Mouse (Mus musculus): Measurements from ENCODE around the gene Psme3. TPM values are rescaled to one million over a fixed set of nuclear protein-coding genes. Genes with fewer than 3 reads are reported as not detected.

Psme3 gene
- polyA plus RNA-seq, 2 experiments, result 123 to 135 TPM

GRCm38 (mm10) chr11:101355916-101356315 is 39.9 kb downstream of the Psme3 start:
- Histone ChIP-seq H3K9me3 (ENCODE audit: control insufficient read depth, low read length) (no peaks in the 10 kb centered on the region), H3K4me2 (ENCODE audit: low read depth) (no peak overlapping the region), H3K36me3 (replicated peaks; ENCODE audit: control insufficient read depth, insufficient read depth, low read depth) (no peaks in the 10 kb centered on the region), H3K9ac (replicated peaks) (no peak overlapping the region), H3K4me3 (ENCODE audit: insufficient read depth in 1 of 2, low read depth in 2 of 2, low read length in 2 of 2) (no peak overlapping the region), H3K27ac (no peak overlapping the region), H3K4me1 (replicated peaks; ENCODE audit: control insufficient read depth in 2 of 2, insufficient read depth in 2 of 2, low read length in 1 of 2) (0 out of 4 replicates have a peak, but pooled peaks cover 0 to 8% of the 10 kb centered on the region in 2 experiments), H3K27me3 (ENCODE audit: control insufficient read depth, insufficient read depth, low read length) (no peaks in the 10 kb centered on the region)
- no peak for TF ChIP-seq CTCF (IDR thresholded peaks at IDR 0.05; ENCODE audit: low read depth)
- TF ChIP-seq EP300 (IDR thresholded peaks at IDR 0.05; ENCODE audit: low read depth), result no peak
- 62% methylated on average over 2 of the region's 2 CpGs for WGBS (ENCODE audit: insufficient replicate concordance)
- no peak for DNase-seq (ENCODE audit: low read depth in 3 of 3, low spot score in 3 of 3)
- no peak for ATAC-seq (ENCODE audit: insufficient read depth)

- TF ChIP-seq CTCF (IDR thresholded peaks at IDR 0.05; ENCODE audit: low read depth) (no peak), EP300 (IDR thresholded peaks at IDR 0.05; ENCODE audit: low read depth) (no peak)
- Histone ChIP-seq H3K9me3 (ENCODE audit: control insufficient read depth, low read length) (no peaks in the 10 kb centered on the region), H3K27me3 (ENCODE audit: control insufficient read depth, insufficient read depth, low read length) (no peaks in the 10 kb centered on the region), H3K36me3 (replicated peaks; ENCODE audit: control insufficient read depth, insufficient read depth, low read depth) (no peaks in the 10 kb centered on the region), H3K27ac (no peak overlapping the region), H3K4me2 (ENCODE audit: low read depth) (no peak overlapping the region), H3K4me1 (replicated peaks; ENCODE audit: control insufficient read depth in 2 of 2, insufficient read depth in 2 of 2, low read length in 1 of 2) (0 out of 4 replicates have a peak, but pooled peaks cover 0 to 8% of the 10 kb centered on the region in 2 experiments), H3K9ac (replicated peaks) (no peak overlapping the region), H3K4me3 (ENCODE audit: insufficient read depth in 1 of 2, low read depth in 2 of 2, low read length in 2 of 2) (no peak overlapping the region)
- ATAC-seq (ENCODE audit: insufficient read depth) (no peak), DNase-seq (ENCODE audit: low read depth in 3 of 3, low spot score in 3 of 3) (no peak)
- 40% methylated on average over 3 of the region's 3 CpGs for WGBS (ENCODE audit: insufficient replicate concordance)
These were observed 41.6 kb downstream of the Psme3 start for GRCm38 (mm10) chr11:101357505-101358182.

- Histone ChIP-seq H3K27me3 (ENCODE audit: control insufficient read depth, insufficient read depth, low read length) (no peaks in the 10 kb centered on the region), H3K9ac (replicated peaks) (no peak overlapping the region), H3K36me3 (replicated peaks; ENCODE audit: control insufficient read depth, insufficient read depth, low read depth) (no peaks in the 10 kb centered on the region), H3K27ac (no peak overlapping the region), H3K9me3 (ENCODE audit: control insufficient read depth, low read length) (no peaks in the 10 kb centered on the region), H3K4me1 (replicated peaks; ENCODE audit: control insufficient read depth in 2 of 2, insufficient read depth in 2 of 2, low read length in 1 of 2) (peaks cover 2 to 22% of the 10 kb centered on the region in 2 experiments; a peak in 3 of 4 replicates), H3K4me3 (ENCODE audit: insufficient read depth in 1 of 2, low read depth in 2 of 2, low read length in 2 of 2) (no peak overlapping the region), H3K4me2 (ENCODE audit: low read depth) (no peak overlapping the region)
- ATAC-seq (ENCODE audit: insufficient read depth), result no peak
- no peak for DNase-seq (ENCODE audit: low read depth in 3 of 3, low spot score in 3 of 3)
- 66% methylated on average over 9 of the region's 9 CpGs for WGBS (ENCODE audit: insufficient replicate concordance)
- TF ChIP-seq EP300 (IDR thresholded peaks at IDR 0.05; ENCODE audit: low read depth) (no peak), CTCF (IDR thresholded peaks at IDR 0.05; ENCODE audit: low read depth) (no peak)
These were observed 43.8 kb downstream of the Psme3 start for GRCm38 (mm10) chr11:101359776-101360175.

GRCm38 (mm10) chr11:101360651-101361113 is 44.7 kb downstream of the Psme3 start:
- H3K4me3 ChIP-seq (ENCODE audit: insufficient read depth in 1 of 2, low read depth in 2 of 2, low read length in 2 of 2), result no peak overlapping the region
- peaks cover 2 to 25% of the 10 kb centered on the region in 2 experiments; a peak in 3 of 4 replicates for H3K4me1 ChIP-seq (replicated peaks; ENCODE audit: control insufficient read depth in 2 of 2, insufficient read depth in 2 of 2, low read length in 1 of 2)
- no peak overlapping the region for H3K9ac ChIP-seq (replicated peaks)
- 35% methylated on average over 3 of the region's 3 CpGs for WGBS (ENCODE audit: insufficient replicate concordance)
- H3K27me3 ChIP-seq (ENCODE audit: control insufficient read depth, insufficient read depth, low read length), result no peaks in the 10 kb centered on the region
- ATAC-seq (ENCODE audit: insufficient read depth), result no peak
- DNase-seq (ENCODE audit: low read depth in 3 of 3, low spot score in 3 of 3), result no peak
- no peaks in the 10 kb centered on the region for H3K36me3 ChIP-seq (replicated peaks; ENCODE audit: control insufficient read depth, insufficient read depth, low read depth)
- TF ChIP-seq EP300 (IDR thresholded peaks at IDR 0.05; ENCODE audit: low read depth) (no peak), CTCF (IDR thresholded peaks at IDR 0.05; ENCODE audit: low read depth) (no peak)
- H3K27ac ChIP-seq, result no peak overlapping the region
- no peaks in the 10 kb centered on the region for H3K9me3 ChIP-seq (ENCODE audit: control insufficient read depth, low read length)
- no peak overlapping the region for H3K4me2 ChIP-seq (ENCODE audit: low read depth)

GRCm38 (mm10) chr11:101364531-101364931 is 48.5 kb downstream of the Psme3 start:
- no peak overlapping the region for H3K4me3 ChIP-seq (ENCODE audit: insufficient read depth in 1 of 2, low read depth in 2 of 2, low read length in 2 of 2)
- H3K36me3 ChIP-seq (replicated peaks; ENCODE audit: control insufficient read depth, insufficient read depth, low read depth), result no peaks in the 10 kb centered on the region
- H3K9ac ChIP-seq (replicated peaks), result no peak overlapping the region
- 6% methylated on average over 5 of the region's 5 CpGs for WGBS (ENCODE audit: insufficient replicate concordance)
- no peak overlapping the region for H3K27ac ChIP-seq
- DNase-seq (ENCODE audit: low read depth in 3 of 3, low spot score in 3 of 3), result no peak
- no peak for TF ChIP-seq EP300 (IDR thresholded peaks at IDR 0.05; ENCODE audit: low read depth)
- TF ChIP-seq CTCF (IDR thresholded peaks at IDR 0.05; ENCODE audit: low read depth), result no peak
- H3K4me1 ChIP-seq (replicated peaks; ENCODE audit: control insufficient read depth in 2 of 2, insufficient read depth in 2 of 2, low read length in 1 of 2), result peaks cover 2 to 27% of the 10 kb centered on the region in 2 experiments; a peak in 3 of 4 replicates
- H3K9me3 ChIP-seq (ENCODE audit: control insufficient read depth, low read length), result no peaks in the 10 kb centered on the region
- H3K4me2 ChIP-seq (ENCODE audit: low read depth), result no peak overlapping the region
- no peaks in the 10 kb centered on the region for H3K27me3 ChIP-seq (ENCODE audit: control insufficient read depth, insufficient read depth, low read length)
- ATAC-seq (ENCODE audit: insufficient read depth), result peak; percentile 49; the same call in 1 of the 2 replicates

Data from liver, embryonic 14.5 days (tissue).